Mouse (Mus musculus): ENCODE results near the gene Sinhcaf.

Gene Sinhcaf

GRCm38 (mm10) chr6:148873911-148874310, 72.4 kb downstream of the Sinhcaf start:
- in situ Hi-C loops (cut with MboI, MseI), result no loop called here

Measured in T-helper 1 cell (primary cell).